Mouse (Mus musculus) kidney, embryonic 14.5 days (tissue): Measurements from ENCODE around the gene Nfkbie. TPM values are rescaled to one million over a fixed set of nuclear protein-coding genes. Genes with fewer than 3 reads are reported as not detected.

Source experiments
- ATAC-seq: fragments of 200-750 bp; cut with Nextera tagmentation; 2 replicates; pipeline ENCODE4 v1.8.0; 2017; ENCODE audit warnings: moderate number of reproducible peaks, mild to moderate bottlenecking, moderate TSS enrichment, moderate library complexity; ENCODE audit not compliant: low FRiP score, low TSS enrichment
- H3K27ac ChIP-seq: fragments of 300-500 bp; sonication (generic); 2 replicates; pipeline ENCODE4 v1.5.1; 2014; ENCODE audit warnings: low read depth, mild to moderate bottlenecking, low read length, moderate library complexity, mixed read lengths
- H3K27me3 ChIP-seq: fragments of 300-500 bp; sonication (generic); 2 replicates; pipeline ENCODE4 v1.6.1; 2014; ENCODE audit warnings: mild to moderate bottlenecking, low read length; ENCODE audit not compliant: control insufficient read depth, insufficient read depth
- H3K36me3 ChIP-seq: fragments of 300-500 bp; sonication (generic); 2 replicates; pipeline ENCODE4 v1.6.1; 2014; ENCODE audit warnings: low read length, mixed read lengths; ENCODE audit not compliant: control insufficient read depth, insufficient read depth
- H3K4me1 ChIP-seq: fragments of 300-500 bp; sonication (generic); 2 replicates; pipeline ENCODE4 v1.6.1; 2014; ENCODE audit warnings: low read length, mixed read lengths; ENCODE audit not compliant: control insufficient read depth, insufficient read depth
- H3K4me2 ChIP-seq: fragments of 300-500 bp; sonication (generic); replicated peaks from 2 replicates; pipeline ENCODE4 v1.6.1; 2014; ENCODE audit warnings: low read depth, mild to moderate bottlenecking, low read length
- H3K4me3 ChIP-seq: fragments of 300-500 bp; sonication (generic); 2 replicates; pipeline ENCODE4 v1.5.1; 2014; ENCODE audit warnings: mild to moderate bottlenecking, low read length
- H3K9ac ChIP-seq: fragments of 300-500 bp; sonication (generic); 2 replicates; pipeline ENCODE4 v1.6.1; 2014; ENCODE audit warnings: low read depth, mild to moderate bottlenecking, low read length, moderate library complexity
- H3K9me3 ChIP-seq: fragments of 300-500 bp; sonication (generic); 2 replicates; pipeline ENCODE4 v1.6.1; 2016; ENCODE audit warnings: low read length; ENCODE audit not compliant: control insufficient read depth
- WGBS: fragments of 180-500 bp; shearing (Covaris S2); extraction: QIAGEN DNeasy Blood & Tissue Kit; methylation state at CpG from one replicate; pipeline ENCODE4 v1.1.7; 2014; 5-methylcytosine and 5-hydroxymethylcytosine counted together
- polyA plus RNA-seq: library from polyadenylated mRNA; unstranded; fragments of >200 nt; fragmentation: Nextera tagmentation; extraction: Ambion mirVana; gene quantifications from 2 replicates; pipeline ENCODE4 v1.2.1, GENCODE M21; 2014

The Nfkbie gene
- polyA plus RNA-seq, 1 experiment from 2014 or later = 4.8 TPM

DNA sequence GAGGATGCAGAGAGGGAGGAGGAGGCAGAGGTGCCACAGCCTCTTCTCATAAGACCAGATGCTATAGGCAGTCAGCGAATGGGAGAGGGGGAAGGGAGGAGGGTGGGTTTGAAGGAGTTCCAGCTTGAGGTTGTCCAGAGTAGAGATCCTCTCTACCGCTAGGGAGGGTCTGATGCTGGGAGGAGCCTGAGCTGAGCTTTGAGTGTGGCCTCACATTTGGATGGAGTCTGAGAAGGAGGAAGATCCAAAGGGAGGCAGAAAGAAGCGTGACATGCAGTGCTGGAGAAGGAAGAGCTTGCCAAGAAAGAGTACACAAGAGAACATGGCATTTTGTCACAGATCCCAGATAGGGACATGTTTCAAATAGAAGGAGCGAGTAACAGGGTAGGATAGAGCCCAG is 17.1 kb upstream of the Nfkbie start:
- Histone ChIP-seq H3K4me1 (no peaks in the 10 kb centered on the region), H3K9ac (no peak overlapping the region), H3K4me3 (no peak overlapping the region), H3K9me3 (no peaks in the 10 kb centered on the region), H3K27me3 (peaks cover 63% of the 10 kb centered on the region), H3K27ac (no peak overlapping the region), H3K36me3 (no peaks in the 10 kb centered on the region), H3K4me2 (no peak overlapping the region)
- WGBS = 61% methylated on average over 4 of the region's 4 CpGs
- no peak for ATAC-seq

DNA sequence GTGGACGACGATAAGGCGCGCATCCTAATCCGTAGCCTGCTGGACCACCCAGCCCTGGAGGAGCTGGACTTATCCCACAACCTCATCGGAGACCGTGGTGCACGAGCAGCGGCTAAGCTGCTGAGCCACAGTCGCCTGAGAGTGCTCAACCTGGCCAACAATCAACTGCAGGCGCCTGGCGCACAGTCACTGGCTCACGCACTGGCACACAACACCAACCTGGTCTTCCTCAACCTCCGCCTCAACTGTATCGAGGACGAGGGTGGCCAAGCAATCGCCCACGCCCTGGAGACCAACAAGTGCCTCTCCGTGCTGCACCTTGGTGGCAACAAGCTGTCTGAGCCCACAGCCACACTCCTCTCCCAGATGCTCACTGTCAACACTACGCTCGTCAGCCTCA is 15.8 kb upstream of the Nfkbie start:
- 81% methylated on average over 21 of the region's 21 CpGs for WGBS
- H3K9ac ChIP-seq = no peak overlapping the region
- no peaks in the 10 kb centered on the region for H3K9me3 ChIP-seq
- H3K4me3 ChIP-seq = no peak overlapping the region
- peaks cover 69% of the 10 kb centered on the region for H3K27me3 ChIP-seq
- no peak overlapping the region for H3K27ac ChIP-seq
- no peak overlapping the region for H3K4me2 ChIP-seq
- no peak for ATAC-seq
- peaks cover 1% of the 10 kb centered on the region; the same call in 1 of the 2 replicates for H3K4me1 ChIP-seq
- no peaks in the 10 kb centered on the region for H3K36me3 ChIP-seq

DNA sequence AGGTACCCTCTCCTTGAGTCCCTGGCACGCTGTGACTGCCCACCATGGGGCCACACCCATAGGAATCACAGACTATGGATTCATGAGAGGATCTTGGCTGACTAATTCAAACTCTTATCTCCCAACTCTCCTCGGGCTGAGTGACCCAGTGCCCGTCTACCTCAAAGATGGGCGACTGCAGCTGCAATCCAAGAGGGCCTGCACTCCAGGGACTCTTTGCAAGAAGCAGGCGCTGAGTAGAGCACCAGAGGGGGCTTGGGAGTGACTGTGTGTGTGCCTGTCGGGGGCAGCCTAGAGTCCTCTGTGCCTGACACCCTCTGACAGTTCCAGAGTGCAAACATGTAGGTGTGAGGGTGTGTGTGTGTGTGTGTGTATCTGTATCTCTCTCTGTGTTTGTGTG is 13.4 kb upstream of the Nfkbie start:
- Histone ChIP-seq H3K4me3 (no peak overlapping the region), H3K9ac (no peak overlapping the region), H3K4me1 (peaks cover 13% of the 10 kb centered on the region), H3K27ac (no peak overlapping the region), H3K4me2 (no peak overlapping the region), H3K27me3 (peaks cover 80% of the 10 kb centered on the region), H3K9me3 (no peaks in the 10 kb centered on the region), H3K36me3 (no peaks in the 10 kb centered on the region)
- no peak for ATAC-seq
- WGBS = 38% methylated on average over 6 of the region's 6 CpGs

DNA sequence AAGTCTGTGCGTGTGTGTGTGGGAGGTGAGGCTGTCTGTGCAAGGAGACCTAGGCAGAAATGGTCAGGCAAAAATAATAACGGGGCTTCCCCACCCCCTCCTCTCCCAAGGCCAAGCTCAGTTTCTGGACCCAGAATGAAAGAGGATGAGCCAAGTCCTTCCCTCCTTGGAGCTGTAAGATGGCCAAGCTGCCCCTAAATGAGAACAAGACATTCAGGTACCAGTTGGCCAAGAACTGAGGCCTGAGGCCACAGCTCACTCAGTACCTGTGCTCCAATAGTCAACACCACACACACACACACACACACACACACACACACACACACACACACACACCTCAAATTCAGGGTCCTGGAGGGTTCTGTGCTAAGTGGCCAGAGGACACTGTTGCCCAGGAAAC is 12.8 kb upstream of the Nfkbie start:
- 46% methylated on average over 2 of the region's 2 CpGs for WGBS
- peaks cover 86% of the 10 kb centered on the region for H3K27me3 ChIP-seq
- H3K27ac ChIP-seq = no peak overlapping the region
- H3K4me1 ChIP-seq = peaks cover 13% of the 10 kb centered on the region
- H3K9me3 ChIP-seq = no peaks in the 10 kb centered on the region
- no peak overlapping the region for H3K9ac ChIP-seq
- no peak overlapping the region for H3K4me2 ChIP-seq
- H3K36me3 ChIP-seq = no peaks in the 10 kb centered on the region
- no peak overlapping the region for H3K4me3 ChIP-seq
- ATAC-seq = no peak

DNA sequence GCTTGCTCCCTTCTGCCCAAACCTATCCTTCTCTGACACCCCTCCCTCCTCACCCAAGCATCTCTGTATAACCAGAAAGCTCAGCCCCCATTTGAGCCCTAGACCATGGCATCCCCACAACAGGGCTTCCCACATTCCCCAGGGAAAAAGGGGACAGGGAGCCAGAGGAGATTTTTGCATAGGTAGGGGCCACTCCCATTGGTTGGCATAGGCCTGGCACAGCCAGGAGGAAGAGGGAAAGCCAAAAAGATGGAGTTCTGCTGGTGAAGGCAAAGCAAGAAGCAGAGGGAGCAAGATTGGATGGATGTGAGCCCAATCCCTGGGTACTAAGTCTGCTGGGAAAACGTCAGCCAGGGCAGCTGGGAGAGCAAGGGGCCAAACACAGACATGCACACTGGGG is 12.4 kb upstream of the Nfkbie start:
- Histone ChIP-seq H3K9me3 (no peaks in the 10 kb centered on the region), H3K27me3 (peaks cover 89% of the 10 kb centered on the region), H3K9ac (no peak overlapping the region), H3K4me2 (no peak overlapping the region), H3K36me3 (no peaks in the 10 kb centered on the region), H3K27ac (no peak overlapping the region), H3K4me1 (peaks cover 13% of the 10 kb centered on the region), H3K4me3 (no peak overlapping the region)
- no peak for ATAC-seq
- 50% methylated on average over 1 of the region's 1 CpGs for WGBS

DNA sequence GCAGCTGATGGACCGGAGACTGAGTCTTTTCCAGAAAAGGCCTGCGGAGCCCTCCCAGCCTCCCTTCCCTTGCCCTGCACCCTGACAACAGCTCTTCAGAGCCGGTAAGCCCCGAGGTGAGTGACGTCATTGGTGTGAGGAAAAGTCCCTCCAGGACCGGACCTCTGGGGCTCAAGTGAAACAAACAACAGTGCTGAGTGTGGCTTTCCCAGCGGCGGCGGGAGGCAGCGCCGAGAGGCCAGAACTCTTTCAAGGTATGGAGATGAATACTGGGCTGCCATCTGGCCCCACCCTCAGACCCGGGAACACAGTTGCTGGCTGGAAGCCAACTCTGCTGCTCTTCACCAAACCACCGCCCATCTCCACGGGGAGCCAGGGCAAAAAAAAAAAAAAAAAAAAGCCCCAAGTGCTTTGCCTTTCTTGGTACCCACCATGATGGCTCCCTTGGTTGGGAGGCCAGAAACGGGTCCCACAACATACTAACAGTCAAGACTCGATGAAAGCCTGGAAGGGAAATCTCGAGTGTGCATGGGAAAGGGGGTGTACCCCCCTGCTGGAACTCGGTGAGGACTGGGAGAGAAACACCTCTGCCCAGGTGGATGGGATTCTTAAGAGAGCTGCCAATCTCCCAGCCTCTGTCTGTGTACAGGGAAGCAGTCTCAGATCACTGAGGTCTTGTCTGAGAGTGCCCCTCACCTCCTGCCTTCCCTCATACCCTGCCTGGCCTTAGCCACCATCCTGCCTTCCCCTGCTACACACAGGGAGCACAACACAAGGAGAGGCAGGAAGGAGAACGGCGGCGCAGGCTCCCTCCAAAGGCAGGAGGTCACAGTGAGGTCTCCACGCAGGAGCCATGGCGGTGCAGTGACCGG is 11.3 kb upstream of the Nfkbie start:
- peaks cover 83% of the 10 kb centered on the region for H3K27me3 ChIP-seq
- no peak overlapping the region for H3K9ac ChIP-seq
- H3K4me3 ChIP-seq = no peak overlapping the region
- no peak overlapping the region for H3K27ac ChIP-seq
- ATAC-seq = no peak
- H3K36me3 ChIP-seq = no peaks in the 10 kb centered on the region
- peak overlapping the region; percentile 47 for H3K4me2 ChIP-seq
- peaks cover 17% of the 10 kb centered on the region for H3K4me1 ChIP-seq
- WGBS = 10% methylated on average over 24 of the region's 24 CpGs
- no peaks in the 10 kb centered on the region for H3K9me3 ChIP-seq

DNA sequence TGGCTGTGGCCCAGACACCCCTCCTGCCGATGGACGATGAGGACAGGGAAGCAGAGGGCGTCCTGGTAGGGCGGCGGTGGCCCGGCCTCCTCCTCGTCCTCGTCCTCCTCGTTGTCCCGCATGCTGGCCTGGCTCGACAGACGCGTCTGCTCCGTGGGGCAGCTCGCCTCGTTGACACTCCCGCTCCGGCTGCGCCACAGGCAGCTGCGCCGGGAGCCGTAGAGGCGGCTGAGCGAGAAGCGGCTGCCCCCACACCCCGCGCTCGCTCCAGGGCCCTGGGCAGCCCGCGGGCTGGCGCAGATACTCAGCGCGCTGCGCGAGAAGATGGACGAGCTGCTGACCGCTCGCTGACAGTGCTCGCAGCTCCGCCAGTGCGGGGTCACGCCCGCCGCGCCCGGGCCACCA is 10.6 kb upstream of the Nfkbie start:
- H3K9ac ChIP-seq = peak overlapping the region; percentile 47
- H3K4me2 ChIP-seq = peak overlapping the region; percentile 47
- H3K36me3 ChIP-seq = no peaks in the 10 kb centered on the region
- no peaks in the 10 kb centered on the region for H3K9me3 ChIP-seq
- no peak for ATAC-seq
- H3K27ac ChIP-seq = no peak overlapping the region
- H3K27me3 ChIP-seq = peaks cover 78% of the 10 kb centered on the region
- peak overlapping the region; percentile 32 for H3K4me3 ChIP-seq
- H3K4me1 ChIP-seq = peaks cover 18% of the 10 kb centered on the region
- 3% methylated on average over 43 of the region's 46 CpGs for WGBS

DNA sequence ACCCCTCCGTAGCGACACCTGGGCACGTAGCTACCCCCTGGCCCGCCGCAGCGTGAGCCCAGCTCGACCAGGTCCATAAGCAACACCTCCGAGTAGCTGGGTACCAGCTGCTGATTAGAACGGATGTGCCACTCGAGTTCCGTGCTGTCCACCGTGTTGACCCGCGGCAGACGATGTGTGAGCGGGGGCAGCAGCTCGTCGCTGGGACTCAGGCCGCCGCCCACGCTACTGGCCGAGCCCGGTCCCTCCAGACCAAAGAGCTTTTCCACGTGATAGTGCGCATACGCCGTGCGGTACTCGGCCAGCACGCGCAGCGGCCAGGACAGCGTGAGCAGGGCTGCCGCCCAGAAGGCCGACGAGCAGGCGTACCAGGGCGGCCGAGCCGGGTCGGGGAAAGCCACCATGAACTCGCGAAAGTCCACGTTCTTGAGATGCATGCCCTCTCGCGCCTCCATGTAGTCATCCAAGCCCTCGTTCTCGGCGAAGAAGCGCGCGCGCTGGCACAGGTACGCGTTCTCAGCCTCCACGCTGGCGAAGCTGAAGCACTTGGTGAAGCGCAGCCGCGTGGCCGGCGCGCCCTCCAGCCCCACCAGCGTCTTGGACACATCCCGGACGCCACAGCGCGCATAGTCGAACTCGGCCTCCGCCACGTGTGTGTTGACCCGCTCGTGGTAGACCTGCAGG is 10.1 kb upstream of the Nfkbie start:
- WGBS = 3% methylated on average over 74 of the region's 74 CpGs
- peaks cover 77% of the 10 kb centered on the region for H3K27me3 ChIP-seq
- no peaks in the 10 kb centered on the region for H3K9me3 ChIP-seq
- no peak for ATAC-seq
- H3K27ac ChIP-seq = no peak overlapping the region
- peaks cover 23% of the 10 kb centered on the region for H3K4me1 ChIP-seq
- H3K9ac ChIP-seq = peak overlapping the region; percentile 47
- no peaks in the 10 kb centered on the region for H3K36me3 ChIP-seq
- H3K4me3 ChIP-seq = peak overlapping the region; percentile 32
- peak overlapping the region; percentile 47 for H3K4me2 ChIP-seq

DNA sequence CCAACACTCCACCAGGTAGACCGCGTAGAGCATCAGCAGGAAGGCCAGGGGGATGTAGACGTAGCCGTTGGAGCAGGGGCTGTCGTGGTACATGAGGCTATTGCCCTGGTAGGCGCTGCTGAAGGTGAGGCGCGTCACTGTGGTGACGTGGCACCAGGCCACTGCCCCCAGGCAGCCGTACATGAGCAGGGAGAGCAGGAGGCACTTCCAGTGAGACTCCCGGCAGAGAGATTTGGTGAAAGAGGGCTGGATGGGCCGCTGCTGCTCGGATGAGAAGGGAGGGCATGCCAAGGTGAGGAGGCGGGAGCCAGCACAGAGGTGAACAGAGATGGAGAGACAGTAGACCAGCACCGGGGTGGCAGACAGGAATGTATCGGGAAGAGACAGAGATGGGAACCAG is 8.6 kb upstream of the Nfkbie start:
- no peak for ATAC-seq
- Histone ChIP-seq H3K27me3 (peaks cover 66% of the 10 kb centered on the region), H3K9ac (no peak overlapping the region), H3K4me2 (no peak overlapping the region), H3K9me3 (no peaks in the 10 kb centered on the region), H3K27ac (no peak overlapping the region), H3K4me3 (no peak overlapping the region), H3K4me1 (peaks cover 24% of the 10 kb centered on the region), H3K36me3 (no peaks in the 10 kb centered on the region)
- 83% methylated on average over 16 of the region's 16 CpGs for WGBS
